Mouse (Mus musculus): ENCODE measurements around the gene Id1. TPM values are rescaled to one million over a fixed set of nuclear protein-coding genes. Genes with fewer than 3 reads are reported as not detected.

The Id1 gene
- total RNA-seq, 1 experiment, result 122 TPM

DNA sequence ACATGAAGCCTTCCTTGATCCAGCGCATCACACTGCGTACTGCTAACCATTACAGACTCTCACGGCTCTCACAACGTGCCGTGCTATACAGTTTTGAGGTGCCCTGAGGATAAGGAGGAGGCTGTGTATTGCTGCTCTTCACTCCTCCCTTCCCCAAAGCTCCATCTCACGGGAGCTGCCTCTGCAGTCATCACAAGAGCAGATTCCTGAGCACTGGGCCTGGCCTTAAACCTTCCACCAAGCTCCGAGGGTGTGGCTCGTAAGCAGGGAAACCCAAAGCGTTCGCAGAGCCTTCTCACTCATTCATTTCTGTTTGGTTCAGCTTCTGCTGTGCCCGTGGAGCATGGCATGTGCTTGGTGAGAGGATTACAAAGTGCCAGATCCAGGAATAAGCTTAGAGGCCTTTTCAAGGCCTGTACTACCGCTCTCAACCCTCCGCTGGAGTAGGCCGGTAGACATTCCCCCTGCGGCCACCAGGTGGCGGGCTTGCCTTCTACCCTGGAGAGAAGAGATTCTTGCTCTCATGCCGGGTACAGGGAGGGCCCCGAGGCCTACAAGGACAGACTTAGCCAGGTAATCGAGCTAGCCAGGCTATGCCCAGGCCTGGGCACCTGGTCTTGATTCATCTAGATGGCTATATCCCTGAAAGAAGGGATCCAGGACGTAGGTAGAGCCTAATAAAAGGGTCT, 39.4 kb upstream of the Id1 start:
- peaks cover 22% of the 10 kb centered on the region; the same call in 1 of the 2 replicates for H3K36me3 ChIP-seq (ENCODE audit: control insufficient read depth, insufficient read depth, low read length, poor library complexity, severe bottlenecking)
- peak overlapping the region; percentile 87 for H3K9ac ChIP-seq (ENCODE audit: insufficient read depth, low read depth, low read length, poor library complexity, severe bottlenecking)
- H3K27ac ChIP-seq (ENCODE audit: insufficient read depth, low read depth, low read length, poor library complexity, severe bottlenecking), result peak overlapping the region; percentile 65
- TF ChIP-seq ZC3H11A (IDR thresholded peaks at IDR 0.05; ENCODE audit: borderline replicate concordance, low read depth, low read length), result peak; percentile 72; the same call in 1 of the 2 replicates
- no peak for TF ChIP-seq CHD2 (IDR thresholded peaks at IDR 0.05; ENCODE audit: low read depth, low read length)
- no peaks in the 10 kb centered on the region for H3K9me3 ChIP-seq (ENCODE audit: control insufficient read depth, insufficient read depth, low read depth, low read length)
- peak; percentile 85 for DNase-seq (ENCODE audit: low read depth, low spot score)
- in situ Hi-C loops (cut with MboI; ENCODE audit: low sequenced_read_pairs in 2 of 2, unreplicated experiment in 2 of 2), result loop anchor here in 1 of 2 experiments (10.0 kb wide), 1 partner anchor 68 kb away; no protein-coding TSS in a partner anchor
- peak overlapping the region in 1 of 2 experiments; percentile 7; a peak in 1 of 4 replicates for H3K4me3 ChIP-seq (ENCODE audit: insufficient read depth in 1 of 2, low read depth in 1 of 2, low read length in 2 of 2, poor library complexity in 1 of 2, severe bottlenecking in 1 of 2)
- peaks cover 9 to 48% of the 10 kb centered on the region in 2 experiments; a peak in 3 of 4 replicates for H3K4me1 ChIP-seq (ENCODE audit: control insufficient read depth in 2 of 2, insufficient read depth in 2 of 2, low read length in 2 of 2, poor library complexity in 1 of 2)

DNA sequence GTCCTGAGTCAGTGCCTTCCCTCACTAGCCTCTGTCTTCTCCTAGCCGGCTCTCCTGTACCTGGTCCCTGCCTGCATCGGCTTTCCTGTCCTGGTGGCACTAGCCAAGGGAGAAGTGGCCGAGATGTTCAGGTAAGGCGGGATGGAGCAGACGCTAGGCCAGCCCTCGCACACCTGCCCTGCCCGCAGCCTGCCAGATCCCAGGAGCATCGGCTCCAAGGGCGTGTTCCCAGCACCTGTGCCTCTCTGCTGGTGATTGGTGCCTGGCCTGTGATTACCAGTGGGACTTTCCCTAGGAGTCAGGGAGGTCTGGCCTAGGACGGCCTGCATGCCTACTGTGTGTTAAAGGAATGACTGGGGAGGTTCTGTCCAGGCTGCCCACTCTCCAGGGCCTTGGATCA, 35.9 kb upstream of the Id1 start:
- DNase-seq (ENCODE audit: low read depth, low spot score), result no peak
- Histone ChIP-seq H3K9me3 (ENCODE audit: control insufficient read depth, insufficient read depth, low read depth, low read length) (no peaks in the 10 kb centered on the region), H3K9ac (ENCODE audit: insufficient read depth, low read depth, low read length, poor library complexity, severe bottlenecking) (no peak overlapping the region), H3K36me3 (ENCODE audit: control insufficient read depth, insufficient read depth, low read length, poor library complexity, severe bottlenecking) (peaks cover 37% of the 10 kb centered on the region; the same call in 1 of the 2 replicates), H3K4me3 (ENCODE audit: insufficient read depth in 1 of 2, low read depth in 1 of 2, low read length in 2 of 2, poor library complexity in 1 of 2, severe bottlenecking in 1 of 2) (no peak overlapping the region), H3K27ac (ENCODE audit: insufficient read depth, low read depth, low read length, poor library complexity, severe bottlenecking) (no peak overlapping the region), H3K4me1 (ENCODE audit: control insufficient read depth in 2 of 2, insufficient read depth in 2 of 2, low read length in 2 of 2, poor library complexity in 1 of 2) (peaks cover 9 to 48% of the 10 kb centered on the region in 2 experiments; a peak in 3 of 4 replicates)
- no peak for TF ChIP-seq ZC3H11A (IDR thresholded peaks at IDR 0.05; ENCODE audit: borderline replicate concordance, low read depth, low read length)
- TF ChIP-seq ZNF384 (IDR thresholded peaks at IDR 0.05; ENCODE audit: low read depth, low read length), result no peak
- no peak for TF ChIP-seq HCFC1 (IDR thresholded peaks at IDR 0.05; ENCODE audit: borderline replicate concordance, insufficient read depth, low read length)
- TF ChIP-seq MAFK (IDR thresholded peaks at IDR 0.05; ENCODE audit: insufficient read depth, low read depth, low read length), result no peak
- TF ChIP-seq CHD2 (IDR thresholded peaks at IDR 0.05; ENCODE audit: low read depth, low read length), result no peak
- in situ Hi-C loops (cut with MboI; ENCODE audit: low sequenced_read_pairs in 2 of 2, unreplicated experiment in 2 of 2), result loop anchor here in 1 of 2 experiments (5.0 kb wide), 1 partner anchor 37 kb away; the partner anchor contains the start of gene Id1

DNA sequence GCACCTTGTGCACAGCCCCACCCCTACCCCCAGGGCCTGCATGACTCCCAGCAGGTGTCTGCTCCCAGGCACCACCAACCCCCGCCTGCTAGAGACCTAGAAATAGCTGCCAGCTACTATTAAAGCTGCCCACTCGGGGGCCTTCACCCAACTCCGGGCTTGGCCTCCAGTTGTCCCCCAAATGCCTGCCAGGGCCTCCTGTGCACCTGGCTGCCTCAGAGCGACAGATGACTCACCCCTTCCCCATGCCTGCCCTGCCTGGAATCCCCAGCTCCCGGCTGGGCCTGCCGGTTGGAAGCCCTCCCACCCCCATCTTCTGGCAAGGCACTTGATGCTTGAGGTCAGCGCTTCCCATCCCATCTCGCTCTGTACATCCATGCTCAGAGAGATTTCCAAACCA, 35.3 kb upstream of the Id1 start:
- in situ Hi-C loops (cut with MboI; ENCODE audit: low sequenced_read_pairs in 2 of 2, unreplicated experiment in 2 of 2), result loop anchor here in 1 of 2 experiments (5.0 kb wide), 1 partner anchor 37 kb away; the partner anchor contains the start of gene Id1
- Histone ChIP-seq H3K4me3 (ENCODE audit: insufficient read depth in 1 of 2, low read depth in 1 of 2, low read length in 2 of 2, poor library complexity in 1 of 2, severe bottlenecking in 1 of 2) (no peak overlapping the region), H3K36me3 (ENCODE audit: control insufficient read depth, insufficient read depth, low read length, poor library complexity, severe bottlenecking) (peaks cover 38% of the 10 kb centered on the region; the same call in 1 of the 2 replicates), H3K9me3 (ENCODE audit: control insufficient read depth, insufficient read depth, low read depth, low read length) (no peaks in the 10 kb centered on the region), H3K9ac (ENCODE audit: insufficient read depth, low read depth, low read length, poor library complexity, severe bottlenecking) (no peak overlapping the region), H3K27ac (ENCODE audit: insufficient read depth, low read depth, low read length, poor library complexity, severe bottlenecking) (no peak overlapping the region), H3K4me1 (ENCODE audit: control insufficient read depth in 2 of 2, insufficient read depth in 2 of 2, low read length in 2 of 2, poor library complexity in 1 of 2) (peaks cover 9 to 43% of the 10 kb centered on the region in 2 experiments; a peak in 3 of 4 replicates)
- no peak for TF ChIP-seq ZC3H11A (IDR thresholded peaks at IDR 0.05; ENCODE audit: borderline replicate concordance, low read depth, low read length)
- no peak for TF ChIP-seq CHD2 (IDR thresholded peaks at IDR 0.05; ENCODE audit: low read depth, low read length)
- no peak for TF ChIP-seq HCFC1 (IDR thresholded peaks at IDR 0.05; ENCODE audit: borderline replicate concordance, insufficient read depth, low read length)
- no peak for TF ChIP-seq MAFK (IDR thresholded peaks at IDR 0.05; ENCODE audit: insufficient read depth, low read depth, low read length)
- no peak for TF ChIP-seq ZNF384 (IDR thresholded peaks at IDR 0.05; ENCODE audit: low read depth, low read length)
- DNase-seq (ENCODE audit: low read depth, low spot score), result no peak

DNA sequence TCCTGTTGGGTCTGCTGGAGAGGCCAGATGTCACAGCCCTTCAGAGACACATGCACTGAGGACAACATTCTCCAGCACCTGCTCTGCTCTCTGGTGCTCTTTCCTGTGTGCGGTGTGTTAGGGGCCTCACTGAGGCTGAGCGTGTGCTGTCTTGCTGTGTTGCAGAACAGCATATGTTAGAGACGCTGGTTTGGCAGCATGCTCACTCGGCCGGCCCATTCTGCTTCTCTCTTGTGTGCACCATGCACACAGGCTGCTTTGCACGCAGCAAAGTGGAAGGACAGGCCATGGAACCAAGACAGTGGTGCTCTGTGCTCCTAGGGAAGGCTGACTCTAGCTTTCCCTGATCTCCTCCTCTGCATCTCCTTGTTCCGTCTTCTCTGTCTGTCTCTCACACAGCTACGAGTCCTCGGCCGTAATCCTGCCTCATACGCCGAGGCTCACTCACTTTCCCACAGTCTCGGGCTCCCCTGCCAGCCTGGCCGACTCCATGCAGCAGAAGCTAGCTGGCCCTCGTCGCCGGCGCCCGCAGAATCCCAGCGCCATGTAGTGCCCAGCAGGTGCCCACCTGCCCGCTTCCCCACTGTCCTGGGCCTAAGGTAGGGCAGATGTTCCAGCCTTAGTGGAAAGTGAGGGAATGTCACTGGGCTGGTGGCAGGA, 32.3 kb upstream of the Id1 start:
- H3K9ac ChIP-seq (ENCODE audit: insufficient read depth, low read depth, low read length, poor library complexity, severe bottlenecking), result peak overlapping the region; percentile 27
- H3K9me3 ChIP-seq (ENCODE audit: control insufficient read depth, insufficient read depth, low read depth, low read length), result no peaks in the 10 kb centered on the region
- H3K4me1 ChIP-seq (ENCODE audit: control insufficient read depth in 2 of 2, insufficient read depth in 2 of 2, low read length in 2 of 2, poor library complexity in 1 of 2), result peaks cover 8 to 41% of the 10 kb centered on the region in 2 experiments; a peak in 3 of 4 replicates
- no peak overlapping the region for H3K27ac ChIP-seq (ENCODE audit: insufficient read depth, low read depth, low read length, poor library complexity, severe bottlenecking)
- in situ Hi-C loops (cut with MboI; ENCODE audit: low sequenced_read_pairs in 2 of 2, unreplicated experiment in 2 of 2), result loop anchor here in 1 of 2 experiments (5.0 kb wide), 1 partner anchor 34 kb away; the partner anchor contains the start of gene Id1
- TF ChIP-seq MAFK (IDR thresholded peaks at IDR 0.05; ENCODE audit: insufficient read depth, low read depth, low read length) (no peak), ZNF384 (IDR thresholded peaks at IDR 0.05; ENCODE audit: low read depth, low read length) (no peak), HCFC1 (IDR thresholded peaks at IDR 0.05; ENCODE audit: borderline replicate concordance, insufficient read depth, low read length) (no peak), CHD2 (IDR thresholded peaks at IDR 0.05; ENCODE audit: low read depth, low read length) (no peak), ZC3H11A (IDR thresholded peaks at IDR 0.05; ENCODE audit: borderline replicate concordance, low read depth, low read length) (no peak)
- H3K4me3 ChIP-seq (ENCODE audit: insufficient read depth in 1 of 2, low read depth in 1 of 2, low read length in 2 of 2, poor library complexity in 1 of 2, severe bottlenecking in 1 of 2), result peak overlapping the region; percentile 10 to 34; a peak in 3 of 4 replicates
- H3K36me3 ChIP-seq (ENCODE audit: control insufficient read depth, insufficient read depth, low read length, poor library complexity, severe bottlenecking), result peaks cover 32% of the 10 kb centered on the region; the same call in 1 of the 2 replicates
- DNase-seq (ENCODE audit: low read depth, low spot score), result no peak
